Mouse (Mus musculus) adrenal gland, adult (tissue): ENCODE data around the gene Uevld.
"Not testable (repeated sequence)": the region's sequence is repeated elsewhere in the genome, so short reads cannot be mapped to it uniquely, and the experiment has no call there.

Source experiments
- DNase-seq, 2 experiments: peaks; one replicate each; pipeline ENCODE4 v3.0.0; 2022 to 2023; ENCODE audit warnings: low spot score in 1 of 2; ENCODE audit not compliant: inconsistent age in 2 of 2

Gene Uevld

GRCm38 (mm10) chr7:46974648-46975047 lies 16.3 kb upstream of the Uevld start:
- no peak for DNase-seq

- no peak for DNase-seq
Observed at GRCm38 (mm10) chr7:46969898-46970297, 11.6 kb upstream of the Uevld start.

GRCm38 (mm10) chr7:46964070-46964469 lies 5.7 kb upstream of the Uevld start:
- DNase-seq, result no peak

- DNase-seq, result peak; percentile 67 to 90
Observed at GRCm38 (mm10) chr7:46962806-46963618, 4.7 kb upstream of the Uevld start.

- DNase-seq, result peak; percentile 40 to 51
Observed at GRCm38 (mm10) chr7:46962132-46962531, 3.8 kb upstream of the Uevld start.

- DNase-seq, result peak in 1 of 2 experiments; percentile 30
Observed at GRCm38 (mm10) chr7:46960991-46961390, 2.7 kb upstream of the Uevld start.

- peak in 1 of 2 experiments; percentile 47 for DNase-seq
Observed at GRCm38 (mm10) chr7:46958853-46959252, 526 bp upstream of the Uevld start.

- no peak for DNase-seq
Observed at GRCm38 (mm10) chr7:46935847-46936246, 22.5 kb downstream of the Uevld start.

- DNase-seq, result no peak
Observed at GRCm38 (mm10) chr7:46934788-46935187, 23.5 kb downstream of the Uevld start.

GRCm38 (mm10) chr7:46931370-46931769 lies 27.0 kb downstream of the Uevld start:
- DNase-seq, result no peak

GRCm38 (mm10) chr7:46928291-46928690 lies 30.0 kb downstream of the Uevld start:
- no peak for DNase-seq

- DNase-seq, result peak in 1 of 2 experiments; percentile 54
Observed at GRCm38 (mm10) chr7:46922075-46922474, 36.3 kb downstream of the Uevld start.

GRCm38 (mm10) chr7:46919551-46920176 lies 38.7 kb downstream of the Uevld start, which contains the start of gene Tsg101:
Tsg101 (minus strand) TSS chr7:46919969.
- peak; percentile 94 to 98 for DNase-seq

- peak in 1 of 2 experiments; percentile 53 for DNase-seq
Observed at GRCm38 (mm10) chr7:46918678-46919371, 39.5 kb downstream of the Uevld start.

- DNase-seq, result no peak
Observed at GRCm38 (mm10) chr7:46916376-46916775, 42.0 kb downstream of the Uevld start.

- DNase-seq, result no peak
Observed at GRCm38 (mm10) chr7:46911250-46911649, 47.1 kb downstream of the Uevld start.

- no peak for DNase-seq
Observed at GRCm38 (mm10) chr7:46899343-46899742, 59.0 kb downstream of the Uevld start.

GRCm38 (mm10) chr7:46895511-46895910 lies 62.8 kb downstream of the Uevld start:
- DNase-seq, result no peak

GRCm38 (mm10) chr7:46883304-46883703 lies 75.0 kb downstream of the Uevld start:
- DNase-seq, result no peak

- DNase-seq, result not testable (repeated sequence)
Observed at GRCm38 (mm10) chr7:46881941-46882340, 76.4 kb downstream of the Uevld start.

- DNase-seq, result no peak
Observed at GRCm38 (mm10) chr7:46880992-46881391, 77.3 kb downstream of the Uevld start.

GRCm38 (mm10) chr7:46879851-46880250 lies 78.5 kb downstream of the Uevld start:
- DNase-seq, result no peak
